Mouse (Mus musculus): Measurements from ENCODE around the gene Fcho2.
"Not testable (repeated sequence)": the region's sequence is repeated elsewhere in the genome, so short reads cannot be mapped to it uniquely, and the experiment has no call there.

Fcho2 gene

GRCm38 (mm10) chr13:98815147-98815785 lies at the start of gene Fcho2:
TSS of gene Fcho2 (minus strand) at chr13:98815449.
- peak; percentile 92 to 94 for DNase-seq

DNA sequence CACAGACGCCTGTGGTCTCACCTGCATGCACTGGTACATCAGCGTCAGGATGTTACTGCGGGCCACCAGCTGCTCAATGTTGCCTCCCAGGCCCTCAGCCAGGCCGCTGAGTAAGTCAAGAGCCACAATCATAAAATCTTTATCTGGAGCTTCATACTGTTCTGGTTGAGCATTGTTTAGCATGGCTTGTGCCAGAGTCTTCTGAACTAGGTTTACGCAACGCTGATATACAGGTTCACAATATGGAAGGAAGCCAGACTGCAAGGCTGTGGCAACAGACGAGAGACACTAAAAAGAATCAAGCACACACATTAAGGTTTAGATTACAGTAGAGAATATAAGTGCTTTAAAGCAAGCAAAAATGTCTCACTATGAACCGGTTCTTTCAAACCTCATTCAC lies 40.0 kb upstream of the Fcho2 start:
- DNase-seq = no peak

DNA sequence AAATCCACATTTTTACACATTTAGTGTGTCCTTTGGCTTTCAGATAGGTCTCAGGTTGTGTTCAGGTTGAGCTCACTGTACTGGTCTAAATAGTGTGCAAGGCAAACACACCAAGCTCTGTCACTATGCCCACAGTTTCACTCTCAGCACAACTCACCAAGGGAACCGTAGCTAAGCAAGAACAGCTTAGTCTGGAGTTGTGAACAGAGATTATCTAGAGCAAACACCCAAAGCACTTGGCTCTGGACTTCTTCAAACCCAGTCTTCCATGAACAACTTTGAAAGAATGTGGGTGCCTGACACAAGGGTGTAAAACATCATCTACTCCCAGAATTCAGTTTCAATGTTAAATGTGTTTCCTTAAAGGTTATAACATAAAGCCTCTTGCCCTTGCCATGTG lies 30.5 kb upstream of the Fcho2 start:
- DNase-seq = no peak

DNA sequence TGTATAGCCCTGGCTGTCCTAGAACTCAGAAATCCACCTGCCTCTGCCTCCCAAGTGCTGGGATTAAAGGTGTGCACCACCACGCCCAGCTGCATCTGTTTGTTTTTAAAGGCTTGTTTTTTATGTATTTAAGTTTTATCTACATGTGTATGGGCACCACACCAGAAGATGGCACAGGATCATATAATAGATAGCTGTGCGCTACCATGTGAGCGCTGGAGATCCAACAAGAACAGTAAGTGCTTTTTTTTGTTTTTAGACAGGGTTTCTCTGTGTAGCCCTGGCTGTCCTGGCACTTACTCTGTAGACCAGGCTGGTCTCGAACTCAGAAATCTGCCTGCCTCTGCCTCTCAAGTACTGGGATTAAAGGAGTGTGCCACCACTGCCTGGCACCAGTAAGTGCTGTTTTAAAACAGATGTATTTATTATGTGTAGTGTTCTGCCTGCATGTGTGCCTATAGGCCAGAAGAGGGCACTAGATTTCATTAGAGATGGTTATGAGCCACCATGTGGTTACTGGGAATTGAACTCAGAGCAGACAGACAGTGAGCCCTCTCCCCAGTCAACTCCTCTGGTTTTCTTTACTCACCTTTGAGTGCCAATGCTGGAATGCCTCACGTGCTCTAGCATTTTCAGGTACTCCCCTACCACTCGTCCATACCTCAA lies 21.3 kb upstream of the Fcho2 start:
- no peak for DNase-seq

DNA sequence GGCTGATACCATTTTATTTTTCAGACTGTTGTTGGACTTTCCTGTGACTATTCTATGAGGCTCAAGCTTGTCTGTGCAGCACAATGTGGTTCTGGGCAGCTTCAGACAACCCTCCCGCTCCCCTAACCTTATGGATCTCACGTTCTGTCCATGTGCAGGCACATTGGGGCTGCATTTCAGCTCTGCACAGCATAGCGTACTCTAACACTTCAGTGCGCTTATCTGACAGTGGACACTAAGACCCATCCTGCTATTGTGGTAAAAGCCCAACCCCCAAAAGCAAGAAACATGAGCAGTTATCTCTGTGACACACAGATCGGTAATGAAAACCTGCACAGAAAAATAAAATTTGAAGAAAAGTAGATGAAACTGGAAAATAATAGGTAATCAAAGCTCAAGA lies 20.5 kb upstream of the Fcho2 start:
- DNase-seq = no peak

DNA sequence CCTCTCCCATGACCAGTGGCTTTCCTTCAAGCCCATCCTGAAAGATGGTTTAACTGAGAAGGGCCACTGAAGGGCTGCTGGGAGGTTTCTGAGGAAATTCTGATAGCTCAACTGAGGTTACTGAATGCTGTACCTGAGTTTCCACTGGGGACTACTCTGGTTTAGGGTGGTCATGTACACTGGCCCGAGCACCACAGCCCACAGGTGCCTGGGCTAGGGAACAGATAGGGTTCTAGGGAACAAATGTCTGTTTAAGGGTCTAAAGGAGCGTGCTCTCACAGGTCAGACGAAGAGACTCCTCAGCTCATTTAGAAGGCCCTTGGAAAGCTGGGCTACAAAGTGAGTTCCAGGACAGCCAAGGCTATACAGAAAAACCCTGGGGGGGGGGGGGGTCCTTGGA lies 19.5 kb upstream of the Fcho2 start:
- no peak for DNase-seq

- no peak for DNase-seq
Measured at GRCm38 (mm10) chr13:98834199-98834598, 18.9 kb upstream of the Fcho2 start.

GRCm38 (mm10) chr13:98832451-98833450 lies 17.5 kb upstream of the Fcho2 start:
- no peak for DNase-seq

DNA sequence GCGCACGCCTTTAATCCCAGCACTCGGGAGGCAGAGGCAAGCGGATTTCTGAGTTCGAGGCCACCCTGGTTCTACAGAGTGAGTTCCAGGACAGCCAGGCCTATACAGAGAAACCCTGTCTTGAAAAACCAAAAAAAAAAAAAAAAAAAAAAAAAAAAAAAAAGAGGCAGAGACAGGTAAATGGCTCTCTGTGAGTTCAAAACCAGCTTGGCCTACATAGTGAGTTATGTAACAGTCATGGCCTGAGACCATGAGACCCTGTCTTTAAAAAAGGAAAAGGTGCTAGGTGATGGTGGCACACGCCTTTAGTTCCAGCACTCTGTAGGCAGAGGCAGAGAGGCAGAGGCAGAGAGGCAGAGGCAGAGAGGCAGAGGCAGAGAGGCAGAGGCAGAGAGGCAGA lies 13.8 kb upstream of the Fcho2 start:
- not testable (repeated sequence) for DNase-seq

DNA sequence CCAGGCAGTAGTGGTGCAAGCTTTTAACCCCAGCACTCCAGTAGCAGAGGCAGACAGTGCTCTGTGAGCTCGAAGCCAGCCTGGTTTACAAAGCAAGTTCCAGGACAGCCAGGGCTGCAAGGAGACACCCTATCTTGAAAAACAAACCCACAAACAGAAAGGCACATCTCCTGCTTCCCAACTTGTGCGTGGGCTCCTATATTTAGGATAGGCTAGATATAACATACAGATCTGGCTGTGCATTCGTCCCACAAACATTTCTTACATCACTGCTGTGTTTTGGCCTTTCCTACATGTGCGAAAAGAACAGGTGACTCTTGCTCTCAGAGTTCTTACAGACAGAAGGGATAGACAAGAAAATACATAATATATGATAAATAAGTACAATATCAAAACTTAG lies 10.3 kb upstream of the Fcho2 start:
- DNase-seq = no peak

DNA sequence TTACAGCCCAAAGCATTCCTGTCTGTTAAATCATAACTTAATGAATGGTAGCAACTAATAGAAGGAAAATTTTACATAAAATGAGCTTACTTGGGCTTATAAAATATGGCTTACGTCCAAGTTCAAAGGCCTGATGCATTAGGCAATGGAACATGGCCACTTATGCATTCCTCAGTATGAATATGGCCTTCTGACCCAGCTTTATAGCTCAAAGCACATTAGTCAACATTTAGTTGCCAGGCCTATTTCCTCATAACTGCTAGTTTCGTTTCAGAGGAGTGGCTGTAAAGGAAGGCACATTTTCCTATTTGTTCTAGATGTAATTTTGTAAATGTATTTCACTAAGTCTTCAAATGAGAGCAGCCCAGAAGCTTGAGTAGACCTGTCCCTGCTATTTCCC lies 3.8 kb upstream of the Fcho2 start:
- DNase-seq = no peak

- no peak for DNase-seq
Measured at GRCm38 (mm10) chr13:98818205-98818604, 3.0 kb upstream of the Fcho2 start.

- DNase-seq = no peak
Measured at GRCm38 (mm10) chr13:98817766-98818165, 2.5 kb upstream of the Fcho2 start.

- not testable (repeated sequence) for DNase-seq
Measured at GRCm38 (mm10) chr13:98816981-98817660, 1.9 kb upstream of the Fcho2 start.

DNA sequence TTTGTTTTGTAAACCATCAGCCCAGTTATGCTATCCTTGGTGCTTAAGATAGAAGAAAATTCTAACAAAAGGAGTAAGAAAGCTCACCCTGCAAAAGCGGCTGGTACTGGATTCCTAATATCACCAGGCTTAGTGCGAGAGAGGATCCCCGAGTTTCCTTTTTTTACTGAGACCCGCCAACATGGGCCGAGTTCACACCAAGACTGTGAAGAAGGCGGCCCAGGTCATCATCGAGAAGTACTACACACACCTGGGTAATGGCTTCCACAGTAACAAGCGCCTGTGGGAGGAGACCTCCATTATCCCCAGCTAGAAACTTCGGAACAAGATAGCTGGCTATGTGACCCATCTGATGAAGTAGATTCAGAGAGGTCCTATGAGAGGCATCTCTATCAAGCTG lies 1.3 kb upstream of the Fcho2 start:
- no peak for DNase-seq

GRCm38 (mm10) chr13:98814275-98815040 lies 791 bp downstream of the Fcho2 start:
- DNase-seq = peak; percentile 43 to 46

- no peak for DNase-seq
Measured at GRCm38 (mm10) chr13:98813596-98814274, 1.5 kb downstream of the Fcho2 start.

DNA sequence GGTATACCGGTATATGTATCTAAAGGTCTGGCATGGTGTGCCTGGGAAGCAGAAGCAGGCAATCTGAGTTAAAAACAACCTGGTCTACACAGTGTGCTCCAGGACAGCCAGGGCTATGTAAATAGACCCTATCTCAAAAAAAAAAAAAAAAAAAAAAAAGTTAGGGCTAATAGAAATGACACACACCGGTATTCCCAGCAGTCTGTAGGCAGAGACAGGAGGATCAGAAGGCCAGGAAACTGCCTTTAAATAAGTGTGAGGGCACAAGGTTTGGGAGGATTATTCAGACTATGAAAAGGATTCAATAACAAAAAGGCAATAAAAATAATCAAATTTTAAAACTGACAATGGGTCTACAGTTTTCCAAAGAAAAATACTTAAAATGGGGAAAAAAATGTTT lies 2.1 kb downstream of the Fcho2 start:
- DNase-seq = no peak

GRCm38 (mm10) chr13:98812285-98812684 lies 3.0 kb downstream of the Fcho2 start:
- no peak for DNase-seq

- DNase-seq = no peak
Measured at GRCm38 (mm10) chr13:98810143-98810542, 5.1 kb downstream of the Fcho2 start.

DNA sequence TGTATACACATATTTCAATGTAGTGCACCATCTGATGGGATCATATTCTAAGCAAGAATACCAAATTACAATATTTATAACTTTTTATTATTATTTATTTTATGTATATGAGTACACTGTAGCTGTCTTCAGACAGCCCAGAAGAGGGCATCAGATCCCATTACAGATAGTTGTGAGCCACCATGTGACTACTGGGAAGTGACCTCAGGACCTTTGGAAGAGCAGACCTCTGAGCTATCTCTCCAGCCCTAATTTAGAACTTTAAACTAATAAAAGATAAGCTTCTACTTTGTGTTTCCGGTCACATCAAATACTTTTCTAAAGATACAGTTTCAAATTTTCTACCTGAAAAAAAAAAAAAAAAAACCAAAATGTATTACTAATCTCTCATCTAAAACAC lies 6.2 kb downstream of the Fcho2 start:
- DNase-seq = no peak

- no peak for DNase-seq
Measured at GRCm38 (mm10) chr13:98804480-98804879, 10.8 kb downstream of the Fcho2 start.

All from cerebellum, postnatal 36 days (tissue).